Mouse (Mus musculus) embryonic stem cell, embryonic (primary cell): ENCODE measurements at regions not wholly inside any gene's neighbourhood (a gene's known extent, or its start where the extent isn't known, plus 50 kb on each side); places are given as distances from the start of the nearest gene placed in this dataset.

Experiments
- CTCF ChIA-PET, 4 experiments: fragments of 300-600 bp in 2 of 4; fragments of 350-600 bp in 2 of 4; sonication (Branson Sonifier 250); formaldehyde crosslinking; loops; one replicate each; lab custom pipeline; 2022; ENCODE audit warnings: inconsistent platforms in 2 of 4; lab: Charles Lee
- POLR2A ChIA-PET, 4 experiments: fragments of 300-600 bp in 2 of 4; fragments of 350-600 bp in 2 of 4; sonication (Branson Sonifier 250); formaldehyde crosslinking; loops; one replicate each; lab custom pipeline; 2022; ENCODE audit warnings: antibody characterized with exemption in 4 of 4, inconsistent platforms in 1 of 4; lab: Charles Lee

GRCm38 (mm10) chr2:146612522-146613288 lies 100.6 kb upstream of the Ralgapa2 start:
- ChIA-PET CTCF (interaction anchor here (0.5 to 2.6 kb wide), 120 partner anchors 8 to 1541 kb away, joined by 3 to 67 read pairs (median 4); partner anchors contain the start of genes Ralgapa2 (in 2 of the 4), Nkx2-2 (in 1 of the 4) and Xrn2 (in 1 of the 4)), POLR2A (interaction anchor here (0.6 to 1.8 kb wide), 17 partner anchors 9 to 760 kb away, joined by 3 to 8 read pairs (median 4); no protein-coding TSS in a partner anchor)

- ChIA-PET CTCF (interaction anchor here (0.5 to 3.0 kb wide), 27 partner anchors 8 to 559 kb away, joined by 3 to 18 read pairs (median 4); no protein-coding TSS in a partner anchor), POLR2A (interaction anchor here in 3 of 4 experiments (0.6 to 1.6 kb wide), 10 partner anchors 8 to 392 kb away, joined by 3 to 10 read pairs (median 4); partner anchors contain the start of gene Xrn2 (in 2 of the 3))
Measured at GRCm38 (mm10) chr2:146621167-146621566, 109.0 kb upstream of the Ralgapa2 start.

- POLR2A ChIA-PET, result interaction anchor here (0.5 to 5.4 kb wide), 15 partner anchors 9 to 670 kb away, joined by 3 to 43 read pairs (median 4); partner anchors contain the start of gene Xrn2 (in 2 of the 4)
- CTCF ChIA-PET, result interaction anchor here (0.6 to 3.0 kb wide), 11 partner anchors 10 to 555 kb away, joined by 3 to 24 read pairs (median 6); no protein-coding TSS in a partner anchor
Measured at GRCm38 (mm10) chr2:146623052-146623451, 110.9 kb upstream of the Ralgapa2 start.

GRCm38 (mm10) chr2:146624207-146624606 lies 112.1 kb upstream of the Ralgapa2 start:
- CTCF ChIA-PET, result interaction anchor here (0.6 to 3.0 kb wide), 7 partner anchors 9 to 1247 kb away, joined by 3 to 24 read pairs (median 6); no protein-coding TSS in a partner anchor
- POLR2A ChIA-PET, result interaction anchor here (0.5 to 5.4 kb wide), 14 partner anchors 8 to 669 kb away, joined by 3 to 43 read pairs (median 4); partner anchors contain the start of gene Xrn2 (in 2 of the 4)

- CTCF ChIA-PET, result interaction anchor here (0.7 to 3.1 kb wide), 10 partner anchors 8 to 683 kb away, joined by 3 to 24 read pairs (median 6); no protein-coding TSS in a partner anchor
- POLR2A ChIA-PET, result interaction anchor here (0.6 to 5.4 kb wide), 20 partner anchors 8 to 668 kb away, joined by 3 to 43 read pairs (median 4); partner anchors contain the start of gene Xrn2 (in 3 of the 4)
Measured at GRCm38 (mm10) chr2:146625166-146625751, 113.1 kb upstream of the Ralgapa2 start.

GRCm38 (mm10) chr2:146626531-146626930 lies 114.4 kb upstream of the Ralgapa2 start:
- POLR2A ChIA-PET, result interaction anchor here in 3 of 4 experiments (0.8 to 5.4 kb wide), 6 partner anchors 14 to 386 kb away, joined by 3 to 43 read pairs (median 6); partner anchors contain the start of gene Xrn2 (in 2 of the 3)
- CTCF ChIA-PET, result interaction anchor here in 2 of 4 experiments (0.6 to 3.1 kb wide), 5 partner anchors 14 to 681 kb away, joined by 3 to 23 read pairs (median 4); no protein-coding TSS in a partner anchor

GRCm38 (mm10) chr2:146630179-146630578 lies 118.0 kb upstream of the Ralgapa2 start:
- POLR2A ChIA-PET, result interaction anchor here in 3 of 4 experiments (0.6 to 4.3 kb wide), 13 partner anchors 9 to 663 kb away, joined by 3 to 37 read pairs (median 5); partner anchors contain the start of gene Xrn2 (in 2 of the 3)
- CTCF ChIA-PET, result interaction anchor here in 2 of 4 experiments (2.3 to 3.1 kb wide), 3 partner anchors 9 to 18 kb away, joined by 7 to 13 read pairs (median 7); no protein-coding TSS in a partner anchor

GRCm38 (mm10) chr2:146631098-146631497 lies 119.0 kb upstream of the Ralgapa2 start:
- POLR2A ChIA-PET, result interaction anchor here in 3 of 4 experiments (0.6 to 4.3 kb wide), 31 partner anchors 8 to 662 kb away, joined by 3 to 37 read pairs (median 4); partner anchors contain the start of gene Xrn2 (in 3 of the 3)

GRCm38 (mm10) chr2:146633329-146634070 lies 121.4 kb upstream of the Ralgapa2 start:
- ChIA-PET POLR2A (interaction anchor here in 3 of 4 experiments (0.5 to 4.3 kb wide), 22 partner anchors 8 to 553 kb away, joined by 3 to 37 read pairs (median 3); partner anchors contain the start of gene Xrn2 (in 1 of the 3)), CTCF (interaction anchor here (0.5 to 2.7 kb wide), 59 partner anchors 8 to 676 kb away, joined by 3 to 24 read pairs (median 4); partner anchors contain the start of gene Xrn2 (in 1 of the 4))

More at GRCm38 (mm10) chr2:146631098-146631497, 119.0 kb upstream of the Ralgapa2 start:
- CTCF ChIA-PET, result interaction anchor here in 3 of 4 experiments (0.6 to 3.1 kb wide), 8 partner anchors 9 to 662 kb away, joined by 3 to 13 read pairs (median 7); no protein-coding TSS in a partner anchor

- POLR2A ChIA-PET, result no interaction called here
Measured at GRCm38 (mm10) chr2:146637573-146637972, 125.4 kb upstream of the Ralgapa2 start.

GRCm38 (mm10) chr2:146646237-146646972 lies 134.3 kb upstream of the Ralgapa2 start:
- POLR2A ChIA-PET, result interaction anchor here in 3 of 4 experiments (0.6 to 1.3 kb wide), 5 partner anchors 15 to 141 kb away, joined by 3 to 4 read pairs (median 4); no protein-coding TSS in a partner anchor

More at GRCm38 (mm10) chr2:146637573-146637972, 125.4 kb upstream of the Ralgapa2 start:
- CTCF ChIA-PET, result interaction anchor here in 1 of 4 experiments (0.6 kb wide), 1 partner anchor 97 kb away, joined by 5 read pairs; no protein-coding TSS in a partner anchor

GRCm38 (mm10) chr2:146646973-146647282 lies 134.8 kb upstream of the Ralgapa2 start:
- ChIA-PET CTCF (interaction anchor here in 1 of 4 experiments (1.3 kb wide), 1 partner anchor 13 kb away, joined by 3 read pairs; no protein-coding TSS in a partner anchor), POLR2A (interaction anchor here in 3 of 4 experiments (0.7 to 1.3 kb wide), 4 partner anchors 15 to 40 kb away, joined by 3 to 4 read pairs (median 4); no protein-coding TSS in a partner anchor)

More at GRCm38 (mm10) chr2:146646237-146646972, 134.3 kb upstream of the Ralgapa2 start:
- CTCF ChIA-PET, result interaction anchor here in 1 of 4 experiments (1.3 kb wide), 1 partner anchor 13 kb away, joined by 3 read pairs; no protein-coding TSS in a partner anchor

- ChIA-PET POLR2A (interaction anchor here in 2 of 4 experiments (0.7 to 1.1 kb wide), 2 partner anchors 252 to 632 kb away, joined by 3 read pairs; no protein-coding TSS in a partner anchor), CTCF (no interaction called here)
Measured at GRCm38 (mm10) chr2:146661346-146661745, 149.2 kb upstream of the Ralgapa2 start.

- ChIA-PET POLR2A (interaction anchor here (0.8 to 1.6 kb wide), 13 partner anchors 9 to 340 kb away, joined by 3 to 8 read pairs (median 3); partner anchors contain the start of gene Xrn2 (in 2 of the 4)), CTCF (interaction anchor here in 1 of 4 experiments (1.5 kb wide), 1 partner anchor 51 kb away, joined by 4 read pairs; no protein-coding TSS in a partner anchor)
Measured at GRCm38 (mm10) chr2:146672761-146673160, 160.6 kb upstream of the Ralgapa2 start.

- POLR2A ChIA-PET, result interaction anchor here in 3 of 4 experiments (0.9 to 1.4 kb wide), 4 partner anchors 9 to 330 kb away, joined by 3 read pairs; partner anchors contain the start of gene Xrn2 (in 1 of the 3)
- CTCF ChIA-PET, result interaction anchor here in 3 of 4 experiments (0.6 to 1.3 kb wide), 4 partner anchors 9 to 423 kb away, joined by 3 to 6 read pairs (median 4); no protein-coding TSS in a partner anchor
Measured at GRCm38 (mm10) chr2:146681979-146682378, 169.8 kb upstream of the Ralgapa2 start.
